Comparison of ENCODE assay signal across 22 mouse cellular contexts in the genomic region with DNA sequence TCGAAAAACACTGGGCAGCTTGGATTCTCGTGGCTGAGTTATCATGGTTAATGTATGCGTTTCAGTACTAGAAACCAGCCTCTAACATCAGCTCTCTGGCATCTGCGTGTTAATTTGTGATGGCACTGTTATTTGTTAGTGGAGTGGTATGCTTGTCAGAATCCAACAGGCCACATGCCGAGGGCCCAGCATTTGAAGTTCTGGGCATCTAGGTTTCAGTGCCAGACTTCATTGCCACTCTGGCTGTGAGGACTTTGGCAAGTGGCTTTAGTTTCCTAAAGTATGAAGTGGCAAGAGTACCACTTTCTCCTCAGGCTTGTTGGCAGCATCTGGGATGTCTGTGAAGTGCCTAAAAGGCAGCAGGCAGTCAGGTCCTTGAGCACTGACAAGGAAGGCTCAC.
DNase-seq lines count a peak whose midpoint lies in the region; ATAC-seq and TF ChIP-seq lines count a peak whose summit lies in the region.
"Had no signal": no experiment of that assay in that cellular context is flagged by ENCODE, and none has a peak within 500 bp of the region (broad histone marks: within the 10 kb centered on the region; RNA-seq: fewer than 3 reads in every experiment).

No protein-coding gene starts in this region.

- DNase-seq in cerebellum, postnatal 10 days = peak; percentile 9 to 41
- DNase-seq in cerebellum, adult 9-10 months = no peak
- no peak for DNase-seq in frontal cortex, postnatal 14 days (ENCODE audit: low spot score in 2 of 2)
- DNase-seq in midbrain, postnatal 0 days (ENCODE audit: low spot score) = peak; percentile 62
- no peak for DNase-seq in midbrain, embryonic 11.5 days (ENCODE audit: low spot score, missing footprints)
- DNase-seq in kidney, postnatal 4 days = no peak
- DNase-seq: adrenal gland, postnatal 14 days; cerebellum, adult 11-12 months; cerebellum, adult 9-11 months; gastrocnemius, adult 2 months; gastrocnemius, postnatal 25 days; heart, postnatal 36 days; kidney, adult 18-20 months had no signal

- H3K4me3 ChIP-seq in midbrain, postnatal 0 days (ENCODE audit: low read depth, low read length) = no peak overlapping the region
- no peak overlapping the region for H3K4me3 ChIP-seq in midbrain, embryonic 11.5 days (ENCODE audit: low read depth, low read length)
- H3K4me3 ChIP-seq: embryonic facial prominence, embryonic 15.5 days; erythroblast, embryonic 14.5 days; forebrain, embryonic 10.5 days; gastrocnemius, adult 2 months; heart, embryonic 13.5 days; hindbrain, embryonic 13.5 days; intestine, embryonic 15.5 days had no signal

- H3K36me3 ChIP-seq in midbrain, postnatal 0 days (ENCODE audit: insufficient read depth, low read length) = no peaks in the 10 kb centered on the region
- no peaks in the 10 kb centered on the region for H3K36me3 ChIP-seq in midbrain, embryonic 11.5 days (ENCODE audit: control insufficient read depth, insufficient read depth, low read length)
- H3K36me3 ChIP-seq: embryonic facial prominence, embryonic 15.5 days; forebrain, embryonic 10.5 days; heart, embryonic 13.5 days; hindbrain, embryonic 13.5 days; intestine, embryonic 15.5 days had no signal

- H3K4me1 ChIP-seq in midbrain, postnatal 0 days (ENCODE audit: insufficient read depth, low read length) = no peaks in the 10 kb centered on the region
- no peaks in the 10 kb centered on the region for H3K4me1 ChIP-seq in midbrain, embryonic 11.5 days (ENCODE audit: control insufficient read depth, insufficient read depth, low read length)
- H3K4me1 ChIP-seq: embryonic facial prominence, embryonic 15.5 days; forebrain, embryonic 10.5 days; heart, embryonic 13.5 days; hindbrain, embryonic 13.5 days; intestine, embryonic 15.5 days had no signal

- no peaks in the 10 kb centered on the region for H3K27me3 ChIP-seq in midbrain, postnatal 0 days (ENCODE audit: insufficient read depth, low read length)
- no peaks in the 10 kb centered on the region for H3K27me3 ChIP-seq in midbrain, embryonic 11.5 days (ENCODE audit: control insufficient read depth, insufficient read depth, low read length)
- H3K27me3 ChIP-seq: embryonic facial prominence, embryonic 15.5 days; heart, embryonic 13.5 days; hindbrain, embryonic 13.5 days; intestine, embryonic 15.5 days; Patski had no signal

- no peaks in the 10 kb centered on the region for H3K9me3 ChIP-seq in midbrain, postnatal 0 days (ENCODE audit: low read length)
- no peaks in the 10 kb centered on the region for H3K9me3 ChIP-seq in midbrain, embryonic 11.5 days (ENCODE audit: control insufficient read depth, low read length)
- H3K9me3 ChIP-seq: embryonic facial prominence, embryonic 15.5 days; forebrain, embryonic 10.5 days; heart, embryonic 13.5 days; hindbrain, embryonic 13.5 days; intestine, embryonic 15.5 days had no signal

- WGBS in midbrain, postnatal 0 days = 73% methylated on average over 5 of the region's 5 CpGs
- WGBS in midbrain, embryonic 11.5 days = 84% methylated on average over 5 of the region's 5 CpGs

- H3K4me2 ChIP-seq in midbrain, postnatal 0 days (ENCODE audit: low read depth, low read length, poor library complexity, severe bottlenecking) = no peak overlapping the region
- no peak overlapping the region for H3K4me2 ChIP-seq in midbrain, embryonic 11.5 days
- H3K4me2 ChIP-seq: embryonic facial prominence, embryonic 15.5 days; heart, embryonic 13.5 days; hindbrain, embryonic 13.5 days; intestine, embryonic 15.5 days had no signal

- no peak for TF ChIP-seq CTCF in midbrain, postnatal 0 days (IDR thresholded peaks at IDR 0.05)

- H3K27ac ChIP-seq in midbrain, postnatal 0 days (ENCODE audit: low read depth, low read length) = no peak overlapping the region
- no peak overlapping the region for H3K27ac ChIP-seq in midbrain, embryonic 11.5 days (ENCODE audit: low read depth, low read length)
- H3K27ac ChIP-seq: embryonic facial prominence, embryonic 15.5 days; forebrain, embryonic 10.5 days; gastrocnemius, adult 2 months; heart, embryonic 13.5 days; hindbrain, embryonic 13.5 days; intestine, embryonic 15.5 days had no signal

- 0 out of 2 replicates have a peak, but pooled peaks have one; percentile 5 for ATAC-seq in frontal cortex, adult (ENCODE audit: low TSS enrichment)
- ATAC-seq in midbrain, postnatal 0 days (ENCODE audit: low FRiP score) = no peak
- ATAC-seq in midbrain, embryonic 11.5 days (ENCODE audit: low FRiP score) = no peak
- ATAC-seq: activated CD4-positive, CD25-positive, alpha-beta regulatory T cell, adult 4 months; intestine, embryonic 15.5 days; Patski had no signal

- H3K9ac ChIP-seq in midbrain, postnatal 0 days (replicated peaks; ENCODE audit: low read length, poor library complexity, severe bottlenecking) = no peak overlapping the region
- no peak overlapping the region for H3K9ac ChIP-seq in midbrain, embryonic 11.5 days (ENCODE audit: low read length)
- H3K9ac ChIP-seq: embryonic facial prominence, embryonic 15.5 days; heart, embryonic 13.5 days; hindbrain, embryonic 13.5 days; intestine, embryonic 15.5 days had no signal

Comparison
In these comparisons a context has a peak if more than half of its experiments do, and no peak if none do; other contexts are left out.
1. DNase-seq: peak in cerebellum, postnatal 10 days (2 of 2) and midbrain, postnatal 0 days (single experiment); none in cerebellum, adult 9-10 months (single experiment), frontal cortex, postnatal 14 days (0 of 2), midbrain, embryonic 11.5 days (single experiment) and kidney, postnatal 4 days (0 of 2).